Mouse (Mus musculus) kidney, embryonic 14.5 days (tissue): Measurements from ENCODE around the gene Lasp1. TPM values are rescaled to one million over a fixed set of nuclear protein-coding genes. Genes with fewer than 3 reads are reported as not detected.

ENCODE experiments used
- ATAC-seq: fragments of 200-750 bp; cut with Nextera tagmentation; 2 replicates; pipeline ENCODE4 v1.8.0; 2017; ENCODE audit warnings: moderate number of reproducible peaks, mild to moderate bottlenecking, moderate TSS enrichment, moderate library complexity; ENCODE audit not compliant: low FRiP score, low TSS enrichment
- H3K27ac ChIP-seq: fragments of 300-500 bp; sonication (generic); 2 replicates; pipeline ENCODE4 v1.5.1; 2014; ENCODE audit warnings: low read depth, mild to moderate bottlenecking, low read length, moderate library complexity, mixed read lengths
- H3K27me3 ChIP-seq: fragments of 300-500 bp; sonication (generic); 2 replicates; pipeline ENCODE4 v1.6.1; 2014; ENCODE audit warnings: mild to moderate bottlenecking, low read length; ENCODE audit not compliant: control insufficient read depth, insufficient read depth
- H3K36me3 ChIP-seq: fragments of 300-500 bp; sonication (generic); 2 replicates; pipeline ENCODE4 v1.6.1; 2014; ENCODE audit warnings: low read length, mixed read lengths; ENCODE audit not compliant: control insufficient read depth, insufficient read depth
- H3K4me1 ChIP-seq: fragments of 300-500 bp; sonication (generic); 2 replicates; pipeline ENCODE4 v1.6.1; 2014; ENCODE audit warnings: low read length, mixed read lengths; ENCODE audit not compliant: control insufficient read depth, insufficient read depth
- H3K4me2 ChIP-seq: fragments of 300-500 bp; sonication (generic); replicated peaks from 2 replicates; pipeline ENCODE4 v1.6.1; 2014; ENCODE audit warnings: low read depth, mild to moderate bottlenecking, low read length
- H3K4me3 ChIP-seq: fragments of 300-500 bp; sonication (generic); 2 replicates; pipeline ENCODE4 v1.5.1; 2014; ENCODE audit warnings: mild to moderate bottlenecking, low read length
- H3K9ac ChIP-seq: fragments of 300-500 bp; sonication (generic); 2 replicates; pipeline ENCODE4 v1.6.1; 2014; ENCODE audit warnings: low read depth, mild to moderate bottlenecking, low read length, moderate library complexity
- H3K9me3 ChIP-seq: fragments of 300-500 bp; sonication (generic); 2 replicates; pipeline ENCODE4 v1.6.1; 2016; ENCODE audit warnings: low read length; ENCODE audit not compliant: control insufficient read depth
- WGBS: fragments of 180-500 bp; shearing (Covaris S2); extraction: QIAGEN DNeasy Blood & Tissue Kit; methylation state at CpG from one replicate; pipeline ENCODE4 v1.1.7; 2014; 5-methylcytosine and 5-hydroxymethylcytosine counted together
- polyA plus RNA-seq: library from polyadenylated mRNA; unstranded; fragments of >200 nt; fragmentation: Nextera tagmentation; extraction: Ambion mirVana; gene quantifications from 2 replicates; pipeline ENCODE4 v1.2.1, GENCODE M21; 2014

The Lasp1 gene
- polyA plus RNA-seq, 1 experiment from 2014 or later = 57.2 TPM

DNA sequence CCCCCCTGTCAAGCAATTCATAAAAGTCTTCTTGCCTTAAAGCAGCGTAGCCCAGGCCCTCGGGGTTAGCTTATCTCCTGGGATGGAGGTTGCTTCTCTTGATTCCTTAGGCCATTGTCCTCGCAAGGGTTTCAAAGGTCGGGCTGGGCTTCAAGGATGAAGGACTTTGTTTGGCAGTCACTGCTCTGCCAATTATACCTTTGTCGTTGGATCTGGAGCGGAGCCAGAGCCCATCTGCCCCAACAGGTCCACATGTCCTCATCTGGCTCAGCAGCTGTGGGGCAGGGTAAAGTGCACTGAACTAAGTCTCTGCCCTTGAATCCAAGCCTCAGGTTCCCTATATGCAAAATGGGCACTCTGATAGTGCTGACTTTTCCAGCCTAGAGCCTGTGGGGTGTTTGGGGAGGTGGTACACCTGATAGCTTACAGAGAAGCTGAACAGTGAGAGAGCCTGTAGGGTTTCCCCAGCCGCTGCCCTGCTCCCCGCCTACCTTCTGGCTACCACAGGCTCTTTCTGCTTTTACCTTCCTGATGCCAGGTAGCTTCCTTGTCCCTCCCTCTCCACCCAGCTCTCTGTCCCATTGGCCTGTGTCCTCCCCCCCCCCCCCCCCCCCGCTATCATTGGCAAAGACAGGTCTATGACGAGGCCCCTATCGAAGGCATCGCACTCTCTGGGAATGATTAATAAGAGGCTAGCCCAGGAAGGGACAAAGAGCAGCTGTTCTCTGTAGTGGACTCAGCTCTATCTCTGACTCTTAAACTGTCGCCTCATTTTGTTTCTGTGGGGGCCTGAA is 13.0 kb downstream of the Lasp1 start:
- Histone ChIP-seq H3K4me3 (no peak overlapping the region), H3K4me1 (peaks cover 86% of the 10 kb centered on the region), H3K36me3 (peaks cover 44% of the 10 kb centered on the region), H3K9ac (0 out of 2 replicates have a peak overlapping the region, but pooled peaks have one; percentile 1), H3K4me2 (peak overlapping the region; percentile 21; the same call in 1 of the 2 replicates), H3K27ac (peak overlapping the region; percentile 79), H3K9me3 (no peaks in the 10 kb centered on the region), H3K27me3 (no peaks in the 10 kb centered on the region)
- ATAC-seq = 0 out of 2 replicates have a peak, but pooled peaks have one; percentile 14
- WGBS = 43% methylated on average over 12 of the region's 13 CpGs

DNA sequence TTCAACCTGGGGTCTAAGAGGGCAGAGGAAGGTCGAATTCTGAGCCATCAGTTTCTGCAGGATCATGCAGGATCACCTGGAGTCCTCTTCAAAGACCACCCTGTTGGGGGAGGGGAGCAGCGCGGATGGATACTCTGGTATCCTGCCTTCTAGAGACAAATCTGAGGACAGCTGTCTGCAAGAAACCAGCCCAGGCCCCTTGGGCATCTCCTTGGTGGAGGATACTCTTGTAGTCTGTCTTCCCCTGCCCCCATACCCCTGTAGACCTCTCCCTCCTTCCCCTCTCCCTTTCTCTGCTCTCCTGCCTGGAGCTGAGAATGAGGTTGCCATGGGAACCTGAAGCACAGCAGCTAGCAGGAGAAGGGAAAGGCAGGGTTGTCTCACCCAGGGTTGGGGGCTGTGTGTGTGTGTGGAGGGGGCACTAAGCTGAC is 13.7 kb downstream of the Lasp1 start:
- Histone ChIP-seq H3K4me1 (peaks cover 87% of the 10 kb centered on the region), H3K9ac (no peak overlapping the region), H3K4me2 (no peak overlapping the region; the same call in 1 of the 2 replicates), H3K36me3 (peaks cover 43% of the 10 kb centered on the region), H3K9me3 (no peaks in the 10 kb centered on the region), H3K27me3 (no peaks in the 10 kb centered on the region), H3K27ac (peak overlapping the region; percentile 79), H3K4me3 (no peak overlapping the region)
- WGBS = 42% methylated on average over 3 of the region's 3 CpGs
- peak; percentile 32; the same call in 1 of the 2 replicates for ATAC-seq

DNA sequence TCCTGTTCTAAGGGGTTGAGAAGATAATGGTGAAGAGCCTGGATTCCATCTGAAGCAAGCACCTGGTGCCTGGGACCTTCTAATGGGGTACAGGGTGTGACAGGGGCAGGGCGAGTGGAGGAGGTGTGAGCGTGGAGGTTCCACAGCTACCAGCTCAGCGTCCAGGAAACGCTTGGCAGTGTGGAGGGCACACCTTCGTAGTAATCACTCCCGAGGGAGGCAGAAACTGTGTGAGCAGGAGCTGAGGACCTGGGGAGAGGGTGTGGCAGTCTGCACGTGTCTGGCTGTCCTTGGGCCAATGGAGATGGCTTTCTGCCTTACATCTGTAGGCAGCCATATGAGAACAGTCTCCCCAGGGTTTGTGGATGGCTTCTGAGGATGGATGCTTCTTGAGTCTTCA is 14.3 kb downstream of the Lasp1 start:
- Histone ChIP-seq H3K4me2 (no peak overlapping the region), H3K9me3 (no peaks in the 10 kb centered on the region), H3K27ac (no peak overlapping the region; the same call in 1 of the 2 replicates), H3K4me1 (peaks cover 87% of the 10 kb centered on the region), H3K4me3 (no peak overlapping the region), H3K36me3 (peaks cover 43% of the 10 kb centered on the region), H3K27me3 (no peaks in the 10 kb centered on the region), H3K9ac (no peak overlapping the region)
- no peak for ATAC-seq
- WGBS = 53% methylated on average over 7 of the region's 7 CpGs

DNA sequence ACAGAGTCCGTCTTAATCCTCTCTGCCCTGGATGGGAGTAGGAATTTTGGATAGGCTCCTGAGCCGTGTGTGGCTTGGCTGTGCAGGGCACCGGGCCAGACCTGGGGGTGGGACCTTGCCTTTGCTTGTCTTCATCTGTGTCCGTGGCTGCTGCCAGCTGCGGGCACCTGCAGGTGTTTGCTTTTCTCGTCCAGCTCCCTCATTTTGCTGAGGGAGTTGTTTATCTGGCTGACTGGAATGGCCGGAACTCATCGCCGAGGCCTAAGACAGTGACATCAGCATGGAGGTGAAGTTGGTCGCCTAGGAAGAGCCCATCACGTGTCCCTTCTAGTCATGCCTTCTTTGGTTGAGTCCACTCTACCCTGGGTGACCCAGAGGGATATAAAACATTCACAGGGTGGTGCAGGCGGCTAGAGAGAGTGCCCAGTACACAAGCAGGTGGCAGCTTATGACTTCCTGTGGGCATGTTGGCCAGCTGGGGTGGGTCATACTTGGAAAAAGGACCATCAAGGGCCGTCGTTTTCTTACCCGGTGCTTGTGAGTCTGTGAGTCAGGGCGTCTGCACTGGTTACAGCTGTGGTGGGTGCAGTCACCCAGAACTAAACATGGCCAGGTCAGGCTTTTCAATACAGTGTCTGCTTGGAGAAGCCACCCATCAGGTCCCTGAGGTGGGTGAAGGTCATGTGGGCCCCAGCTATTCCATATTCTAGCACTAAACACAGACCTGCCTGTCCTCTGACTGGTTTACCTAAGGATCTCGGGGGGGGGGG is 15.1 kb downstream of the Lasp1 start:
- H3K9me3 ChIP-seq = no peaks in the 10 kb centered on the region
- 58% methylated on average over 17 of the region's 17 CpGs for WGBS
- H3K27me3 ChIP-seq = no peaks in the 10 kb centered on the region
- no peak for ATAC-seq
- H3K4me1 ChIP-seq = peaks cover 87% of the 10 kb centered on the region
- H3K9ac ChIP-seq = no peak overlapping the region
- no peak overlapping the region for H3K4me2 ChIP-seq
- H3K27ac ChIP-seq = no peak overlapping the region
- peaks cover 49% of the 10 kb centered on the region for H3K36me3 ChIP-seq
- H3K4me3 ChIP-seq = no peak overlapping the region

DNA sequence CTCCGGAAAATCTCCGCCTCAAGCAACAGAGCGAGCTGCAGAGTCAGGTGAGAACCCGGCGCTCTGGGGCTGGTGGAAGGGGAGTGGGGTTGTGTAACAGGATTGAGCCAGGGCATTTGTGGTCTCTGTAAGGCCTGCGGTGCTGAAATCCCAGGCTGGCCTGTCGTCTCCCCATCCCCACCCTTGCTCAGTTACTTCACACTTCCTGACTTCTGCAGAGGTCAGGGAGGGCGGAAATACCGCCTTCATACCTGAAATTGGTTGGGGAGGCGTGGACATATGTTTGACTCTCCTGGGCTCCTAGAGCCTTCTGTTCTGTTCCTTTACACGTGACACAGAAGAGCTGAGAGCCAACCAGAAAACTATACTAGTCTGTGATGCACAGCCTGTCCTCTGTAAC is 16.9 kb downstream of the Lasp1 start:
- Histone ChIP-seq H3K27me3 (no peaks in the 10 kb centered on the region), H3K4me3 (no peak overlapping the region), H3K4me2 (no peak overlapping the region), H3K27ac (no peak overlapping the region), H3K36me3 (peaks cover 47% of the 10 kb centered on the region), H3K9ac (no peak overlapping the region), H3K4me1 (peaks cover 76% of the 10 kb centered on the region), H3K9me3 (no peaks in the 10 kb centered on the region)
- ATAC-seq = no peak
- 80% methylated on average over 11 of the region's 11 CpGs for WGBS

DNA sequence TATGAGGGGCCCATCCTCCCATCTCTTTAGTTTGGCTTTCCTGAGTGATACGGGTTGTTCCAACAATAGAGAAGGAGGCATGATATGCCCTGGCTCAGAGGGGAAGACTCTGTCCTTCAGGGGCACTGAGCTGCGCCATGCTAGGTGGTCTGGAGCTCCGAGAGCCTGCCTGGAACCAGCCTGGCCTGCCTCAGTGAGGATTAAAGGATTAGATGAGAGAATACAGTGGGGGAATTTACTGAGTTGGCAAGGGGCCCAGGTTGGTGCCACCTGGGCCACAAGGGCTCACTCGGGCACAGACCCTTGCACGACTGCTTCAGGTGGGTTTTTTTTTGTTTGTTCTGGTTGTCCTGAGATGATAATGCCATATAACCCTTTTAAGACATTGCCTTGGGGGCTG is 17.4 kb downstream of the Lasp1 start:
- Histone ChIP-seq H3K4me2 (no peak overlapping the region), H3K4me1 (peaks cover 76% of the 10 kb centered on the region), H3K27me3 (no peaks in the 10 kb centered on the region), H3K9me3 (no peaks in the 10 kb centered on the region), H3K36me3 (peaks cover 52% of the 10 kb centered on the region), H3K9ac (no peak overlapping the region), H3K27ac (no peak overlapping the region), H3K4me3 (no peak overlapping the region)
- no peak for ATAC-seq
- WGBS = 80% methylated on average over 5 of the region's 5 CpGs

DNA sequence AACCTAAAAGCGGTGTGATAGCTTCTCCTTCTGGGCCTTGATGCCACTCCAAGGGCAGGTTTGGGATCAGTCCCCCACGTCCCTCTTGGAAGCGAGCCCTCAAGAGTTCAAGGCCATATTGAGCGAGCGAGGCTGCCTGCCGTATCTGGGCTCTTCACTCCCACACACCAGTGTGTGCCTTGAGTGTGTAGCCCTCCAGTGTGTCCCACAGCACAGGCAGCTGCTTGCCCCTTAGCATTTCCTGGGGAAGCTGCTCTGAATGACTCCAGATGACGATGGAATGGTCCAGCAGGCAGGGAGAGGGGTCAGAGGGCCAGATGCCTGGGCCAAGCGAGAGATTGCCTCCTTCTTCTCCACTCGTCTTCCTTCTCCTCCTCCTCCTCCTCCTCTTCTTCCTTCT is 18.1 kb downstream of the Lasp1 start:
- H3K27ac ChIP-seq = peak overlapping the region; percentile 51; the same call in 1 of the 2 replicates
- ATAC-seq = no peak
- 22% methylated on average over 9 of the region's 9 CpGs for WGBS
- no peaks in the 10 kb centered on the region for H3K9me3 ChIP-seq
- H3K4me3 ChIP-seq = no peak overlapping the region
- H3K36me3 ChIP-seq = peaks cover 55% of the 10 kb centered on the region
- H3K27me3 ChIP-seq = no peaks in the 10 kb centered on the region
- H3K4me2 ChIP-seq = no peak overlapping the region
- H3K4me1 ChIP-seq = peaks cover 68% of the 10 kb centered on the region
- H3K9ac ChIP-seq = no peak overlapping the region

DNA sequence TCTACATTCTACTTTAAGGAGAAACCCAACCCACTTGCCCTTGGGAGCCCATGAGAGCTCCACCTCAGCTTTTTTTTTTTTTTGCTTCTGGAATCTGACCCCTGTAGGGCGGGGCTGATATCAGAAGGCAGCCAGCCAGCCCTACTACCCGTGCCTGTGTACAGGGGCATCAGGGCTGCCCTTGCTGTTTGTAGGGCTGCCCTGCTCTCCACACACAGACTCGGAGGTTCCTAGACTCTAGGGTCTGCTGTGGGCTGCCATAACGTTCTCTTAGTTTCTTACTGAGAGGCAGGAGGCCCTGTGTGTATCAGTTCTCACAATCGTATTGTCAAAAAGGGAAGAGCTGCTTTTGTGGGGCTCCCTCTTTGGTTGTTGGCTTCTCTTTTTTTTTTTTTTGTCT is 18.6 kb downstream of the Lasp1 start:
- H3K27ac ChIP-seq = peak overlapping the region; percentile 51; the same call in 1 of the 2 replicates
- H3K9ac ChIP-seq = no peak overlapping the region
- whole genome bisulfite sequencing = 32% methylated on average over 5 of the region's 5 CpGs
- peaks cover 64% of the 10 kb centered on the region for H3K4me1 ChIP-seq
- peaks cover 55% of the 10 kb centered on the region for H3K36me3 ChIP-seq
- H3K9me3 ChIP-seq = no peaks in the 10 kb centered on the region
- ATAC-seq = no peak
- no peak overlapping the region for H3K4me2 ChIP-seq
- H3K27me3 ChIP-seq = no peaks in the 10 kb centered on the region
- no peak overlapping the region for H3K4me3 ChIP-seq

DNA sequence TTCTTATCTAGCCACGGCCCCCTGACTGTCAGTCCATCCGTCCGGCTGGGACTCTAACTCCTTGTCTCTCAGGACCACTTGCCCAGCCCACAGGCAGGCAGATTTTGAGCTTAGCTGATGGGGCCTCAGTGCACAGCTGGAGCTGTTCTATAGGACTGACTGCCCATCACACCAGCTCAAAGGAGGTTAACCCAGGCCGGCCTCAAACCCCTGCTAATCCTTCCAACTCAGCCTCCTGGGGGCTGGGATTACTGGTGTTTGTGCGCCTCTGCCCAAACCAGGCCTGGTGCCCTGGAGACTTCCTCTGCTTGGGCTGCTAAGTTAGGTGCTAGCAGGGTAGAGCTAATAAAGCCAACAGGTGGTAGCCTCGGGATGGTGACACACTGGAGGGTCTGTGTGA is 19.2 kb downstream of the Lasp1 start:
- H3K27me3 ChIP-seq = no peaks in the 10 kb centered on the region
- 65% methylated on average over 6 of the region's 6 CpGs for WGBS
- no peaks in the 10 kb centered on the region for H3K9me3 ChIP-seq
- no peak overlapping the region for H3K27ac ChIP-seq
- H3K9ac ChIP-seq = no peak overlapping the region
- H3K4me1 ChIP-seq = peaks cover 60% of the 10 kb centered on the region
- H3K4me3 ChIP-seq = no peak overlapping the region
- no peak for ATAC-seq
- peaks cover 58% of the 10 kb centered on the region for H3K36me3 ChIP-seq
- H3K4me2 ChIP-seq = no peak overlapping the region
